Mouse (Mus musculus): ENCODE measurements at regions not wholly inside any gene's neighbourhood (a gene's known extent, or its start where the extent isn't known, plus 50 kb on each side); places are given as distances from the start of the nearest gene placed in this dataset.

- Histone ChIP-seq H3K4me2 (no peak overlapping the region), H3K36me3 (no peaks in the 10 kb centered on the region), H3K27ac (ENCODE audit: poor library complexity, severe bottlenecking) (no peak overlapping the region), H3K4me3 (no peak overlapping the region), H3K9me3 (replicated peaks) (no peaks in the 10 kb centered on the region), H3K27me3 (replicated peaks) (no peaks in the 10 kb centered on the region), H3K4me1 (replicated peaks) (no peaks in the 10 kb centered on the region), H3K9ac (no peak overlapping the region)
- WGBS: 64% methylated on average over 3 of the region's 3 CpGs
- ATAC-seq (ENCODE audit: insufficient number of reproducible peaks, low FRiP score): no peak
These were observed 259.8 kb downstream of the Usp25 start for GRCm38 (mm10) chr16:77273306-77273705.

- Histone ChIP-seq H3K27me3 (replicated peaks) (no peaks in the 10 kb centered on the region), H3K4me3 (no peak overlapping the region), H3K36me3 (no peaks in the 10 kb centered on the region), H3K9ac (no peak overlapping the region), H3K9me3 (replicated peaks) (no peaks in the 10 kb centered on the region), H3K4me2 (no peak overlapping the region), H3K27ac (ENCODE audit: poor library complexity, severe bottlenecking) (no peak overlapping the region), H3K4me1 (replicated peaks) (peaks cover 4% of the 10 kb centered on the region; the same call in 1 of the 2 replicates)
- no peak for ATAC-seq (ENCODE audit: insufficient number of reproducible peaks, low FRiP score)
- WGBS: 72% methylated on average over 2 of the region's 2 CpGs
These were observed 255.4 kb downstream of the Usp25 start for GRCm38 (mm10) chr16:77268926-77269325.

- H3K4me2 ChIP-seq: no peak overlapping the region
- peak; percentile 42; the same call in 1 of the 2 replicates for ATAC-seq (ENCODE audit: insufficient number of reproducible peaks, low FRiP score)
- H3K4me3 ChIP-seq: no peak overlapping the region
- H3K36me3 ChIP-seq: no peaks in the 10 kb centered on the region
- no peaks in the 10 kb centered on the region for H3K9me3 ChIP-seq (replicated peaks)
- no peak overlapping the region for H3K9ac ChIP-seq
- no peaks in the 10 kb centered on the region for H3K27me3 ChIP-seq (replicated peaks)
- H3K27ac ChIP-seq (ENCODE audit: poor library complexity, severe bottlenecking): no peak overlapping the region; the same call in 1 of the 2 replicates
- H3K4me1 ChIP-seq (replicated peaks): peaks cover 4% of the 10 kb centered on the region; the same call in 1 of the 2 replicates
These were observed 254.2 kb downstream of the Usp25 start for GRCm38 (mm10) chr16:77267679-77268078.

- H3K4me2 ChIP-seq: no peak overlapping the region
- no peaks in the 10 kb centered on the region for H3K27me3 ChIP-seq (replicated peaks)
- H3K4me3 ChIP-seq: no peak overlapping the region
- H3K9me3 ChIP-seq (replicated peaks): no peaks in the 10 kb centered on the region
- no peak for ATAC-seq (ENCODE audit: insufficient number of reproducible peaks, low FRiP score)
- H3K36me3 ChIP-seq: no peaks in the 10 kb centered on the region
- no peak overlapping the region for H3K27ac ChIP-seq (ENCODE audit: poor library complexity, severe bottlenecking)
- no peaks in the 10 kb centered on the region for H3K4me1 ChIP-seq (replicated peaks)
- WGBS: 58% methylated on average over 3 of the region's 3 CpGs
- H3K9ac ChIP-seq: no peak overlapping the region
These were observed 238.8 kb downstream of the Usp25 start for GRCm38 (mm10) chr16:77252349-77252748.

- 63% methylated on average over 3 of the region's 3 CpGs for WGBS
- no peak overlapping the region for H3K4me3 ChIP-seq
- no peak overlapping the region for H3K27ac ChIP-seq (ENCODE audit: poor library complexity, severe bottlenecking)
- no peak for ATAC-seq (ENCODE audit: insufficient number of reproducible peaks, low FRiP score)
- no peaks in the 10 kb centered on the region for H3K4me1 ChIP-seq (replicated peaks)
- no peaks in the 10 kb centered on the region for H3K9me3 ChIP-seq (replicated peaks)
- no peak overlapping the region for H3K4me2 ChIP-seq
- H3K27me3 ChIP-seq (replicated peaks): no peaks in the 10 kb centered on the region
- no peaks in the 10 kb centered on the region for H3K36me3 ChIP-seq
- no peak overlapping the region for H3K9ac ChIP-seq
These were observed 237.9 kb downstream of the Usp25 start for GRCm38 (mm10) chr16:77251422-77251821.

- no peak overlapping the region for H3K4me3 ChIP-seq
- H3K27ac ChIP-seq (ENCODE audit: poor library complexity, severe bottlenecking): no peak overlapping the region
- H3K4me1 ChIP-seq (replicated peaks): 0 out of 2 replicates have a peak, but pooled peaks cover 4% of the 10 kb centered on the region
- WGBS: 77% methylated on average over 6 of the region's 6 CpGs
- ATAC-seq (ENCODE audit: insufficient number of reproducible peaks, low FRiP score): no peak
- H3K27me3 ChIP-seq (replicated peaks): no peaks in the 10 kb centered on the region
- no peak overlapping the region for H3K9ac ChIP-seq
- no peak overlapping the region for H3K4me2 ChIP-seq
- H3K9me3 ChIP-seq (replicated peaks): no peaks in the 10 kb centered on the region
- no peaks in the 10 kb centered on the region for H3K36me3 ChIP-seq
These were observed 227.4 kb downstream of the Usp25 start for GRCm38 (mm10) chr16:77240876-77241275.

- ATAC-seq (ENCODE audit: insufficient number of reproducible peaks, low FRiP score): no peak
- 65% methylated on average over 9 of the region's 9 CpGs for WGBS
- H3K4me2 ChIP-seq: no peak overlapping the region
- no peak overlapping the region for H3K4me3 ChIP-seq
- no peaks in the 10 kb centered on the region for H3K36me3 ChIP-seq
- H3K4me1 ChIP-seq (replicated peaks): 0 out of 2 replicates have a peak, but pooled peaks cover 4% of the 10 kb centered on the region
- no peak overlapping the region for H3K27ac ChIP-seq (ENCODE audit: poor library complexity, severe bottlenecking)
- no peak overlapping the region for H3K9ac ChIP-seq
- no peaks in the 10 kb centered on the region for H3K9me3 ChIP-seq (replicated peaks)
- no peaks in the 10 kb centered on the region for H3K27me3 ChIP-seq (replicated peaks)
These were observed 225.8 kb downstream of the Usp25 start for GRCm38 (mm10) chr16:77239176-77239790.

- Histone ChIP-seq H3K27me3 (replicated peaks) (no peaks in the 10 kb centered on the region), H3K4me3 (no peak overlapping the region), H3K9me3 (replicated peaks) (no peaks in the 10 kb centered on the region), H3K27ac (ENCODE audit: poor library complexity, severe bottlenecking) (no peak overlapping the region), H3K4me1 (replicated peaks) (0 out of 2 replicates have a peak, but pooled peaks cover 4% of the 10 kb centered on the region), H3K9ac (no peak overlapping the region), H3K4me2 (no peak overlapping the region), H3K36me3 (no peaks in the 10 kb centered on the region)
- ATAC-seq (ENCODE audit: insufficient number of reproducible peaks, low FRiP score): no peak
- WGBS: 74% methylated on average over 13 of the region's 13 CpGs
These were observed 225.1 kb downstream of the Usp25 start for GRCm38 (mm10) chr16:77238358-77239175.

- no peak for ATAC-seq (ENCODE audit: insufficient number of reproducible peaks, low FRiP score)
- Histone ChIP-seq H3K27ac (ENCODE audit: poor library complexity, severe bottlenecking) (no peak overlapping the region), H3K36me3 (no peaks in the 10 kb centered on the region), H3K4me1 (replicated peaks) (0 out of 2 replicates have a peak, but pooled peaks cover 4% of the 10 kb centered on the region), H3K27me3 (replicated peaks) (no peaks in the 10 kb centered on the region), H3K9ac (no peak overlapping the region), H3K9me3 (replicated peaks) (no peaks in the 10 kb centered on the region), H3K4me2 (no peak overlapping the region), H3K4me3 (no peak overlapping the region)
- WGBS: 75% methylated on average over 7 of the region's 7 CpGs
These were observed 224.3 kb downstream of the Usp25 start for GRCm38 (mm10) chr16:77237631-77238357.

GRCm38 (mm10) chr16:77237272-77237603 lies 223.7 kb downstream of the Usp25 start:
- H3K9me3 ChIP-seq (replicated peaks): no peaks in the 10 kb centered on the region
- H3K4me1 ChIP-seq (replicated peaks): 0 out of 2 replicates have a peak, but pooled peaks cover 4% of the 10 kb centered on the region
- no peaks in the 10 kb centered on the region for H3K36me3 ChIP-seq
- H3K27me3 ChIP-seq (replicated peaks): no peaks in the 10 kb centered on the region
- 89% methylated on average over 2 of the region's 2 CpGs for WGBS
- H3K4me2 ChIP-seq: peak overlapping the region; percentile 64
- no peak for ATAC-seq (ENCODE audit: insufficient number of reproducible peaks, low FRiP score)
- H3K4me3 ChIP-seq: 0 out of 2 replicates have a peak overlapping the region, but pooled peaks have one; percentile 34
- no peak overlapping the region for H3K27ac ChIP-seq (ENCODE audit: poor library complexity, severe bottlenecking)
- H3K9ac ChIP-seq: no peak overlapping the region

Data from heart, embryonic 12.5 days (tissue).